Mouse (Mus musculus) E14TG2a.4 (cell line): Measurements from ENCODE around the gene Dpp3.

ENCODE experiments used
- CTCF ChIP-seq: conservative IDR thresholded peaks from 2 replicates; pipeline ENCODE4 v1.5.1; 2014; ENCODE audit warnings: low read length
- POU5F1 ChIP-seq: IDR thresholded peaks from 2 replicates; pipeline ENCODE4 v1.6.1; 2014; ENCODE audit warnings: low read length, borderline replicate concordance

GRCm38 (mm10) chr19:4936896-4937295, 8.8 kb upstream of the Dpp3 start:
- no peak for TF ChIP-seq CTCF
- no peak for TF ChIP-seq POU5F1
